22 mouse cellular contexts compared by ENCODE assay signal in genomic region chr17:84278193-84278953, GRCm38 (mm10).
DNase-seq lines count a peak whose midpoint lies in the region; ATAC-seq and TF ChIP-seq lines count a peak whose summit lies in the region.
"Had no signal": no experiment of that assay in that cellular context is flagged by ENCODE, and none has a peak within 500 bp of the region (broad histone marks: within the 10 kb centered on the region; RNA-seq: fewer than 3 reads in every experiment).

No protein-coding gene starts in this region.

- no peak overlapping the region for H3K4me3 ChIP-seq in kidney, embryonic 15.5 days (replicated peaks)
- no peak overlapping the region for H3K4me3 ChIP-seq in lung, postnatal 0 days (ENCODE audit: low read depth, low read length)
- no peak overlapping the region for H3K4me3 ChIP-seq in lung, adult 2 months (replicated peaks; ENCODE audit: extremely low read depth, low read depth, low read length)
- no peak overlapping the region for H3K4me3 ChIP-seq in limb, embryonic 12.5 days (replicated peaks)
- no peak overlapping the region for H3K4me3 ChIP-seq in stomach, postnatal 0 days (ENCODE audit: low read depth, low read length)
- H3K4me3 ChIP-seq: embryonic facial prominence, embryonic 12.5 days; heart, embryonic 10.5 days; layer of hippocampus, adult 2 months; megakaryocyte, embryonic 14.5 days; midbrain, embryonic 15.5 days had no signal

- ATAC-seq in kidney, embryonic 15.5 days (replicated peaks; ENCODE audit: low FRiP score), result peak; percentile 63
- ATAC-seq in lung, postnatal 0 days, result peak; percentile 31
- no peak for ATAC-seq in limb, embryonic 12.5 days (ENCODE audit: insufficient number of reproducible peaks, insufficient read depth, low FRiP score, low TSS enrichment, low read depth)
- peak; percentile 32; the same call in 1 of the 2 replicates for ATAC-seq in stomach, postnatal 0 days (ENCODE audit: low FRiP score, low TSS enrichment)
- ATAC-seq: midbrain, embryonic 15.5 days had no signal

- DNase-seq in kidney, postnatal 10 days, result no peak
- DNase-seq in lung, postnatal 0 days (ENCODE audit: low spot score), result peak; percentile 36
- DNase-seq in lung, adult 2 months, result no peak
- no peak for DNase-seq in stomach, postnatal 0 days (ENCODE audit: low spot score)
- DNase-seq in natural killer cell, adult 2 months (ENCODE audit: low spot score in 2 of 2), result no peak
- DNase-seq in gastrocnemius, postnatal 25 days, result no peak
- DNase-seq: adrenal gland, postnatal 14 days; cerebellum, adult 18-20 months; cerebellum, postnatal 36 days; gastrocnemius, postnatal 10 days; heart, postnatal 10 days; kidney, adult 18-20 months; retina, postnatal 1 day; right cerebral cortex, postnatal 4 days had no signal

- H3K27ac ChIP-seq in kidney, embryonic 15.5 days, result peak overlapping the region; percentile 75
- no peak overlapping the region; the same call in 1 of the 2 replicates for H3K27ac ChIP-seq in lung, postnatal 0 days (ENCODE audit: low read length)
- H3K27ac ChIP-seq in limb, embryonic 12.5 days, result peak overlapping the region; percentile 73
- H3K27ac ChIP-seq in stomach, postnatal 0 days (replicated peaks), result peak overlapping the region; percentile 66
- H3K27ac ChIP-seq: embryonic facial prominence, embryonic 12.5 days; heart, embryonic 10.5 days; hindbrain, embryonic 14.5 days; layer of hippocampus, adult 2 months; midbrain, embryonic 15.5 days had no signal

- TF ChIP-seq POLR2A in lung, adult 2 months (IDR thresholded peaks at IDR 0.05; ENCODE audit: borderline replicate concordance, extremely low read depth, low read depth, low read length), result no peak

- H3K27me3 ChIP-seq in kidney, embryonic 15.5 days, result no peaks in the 10 kb centered on the region
- no peaks in the 10 kb centered on the region for H3K27me3 ChIP-seq in lung, postnatal 0 days (replicated peaks; ENCODE audit: insufficient read depth, low read length)
- H3K27me3 ChIP-seq in limb, embryonic 12.5 days, result no peaks in the 10 kb centered on the region
- H3K27me3 ChIP-seq in stomach, postnatal 0 days (ENCODE audit: control insufficient read depth, insufficient read depth, low read length), result no peaks in the 10 kb centered on the region
- H3K27me3 ChIP-seq: embryonic facial prominence, embryonic 12.5 days; megakaryocyte, embryonic 14.5 days; midbrain, embryonic 15.5 days had no signal

- peaks cover 41% of the 10 kb centered on the region for H3K4me1 ChIP-seq in kidney, embryonic 15.5 days
- H3K4me1 ChIP-seq in lung, postnatal 0 days (ENCODE audit: insufficient read depth, low read depth, low read length), result peaks cover 23% of the 10 kb centered on the region; the same call in 1 of the 2 replicates
- H3K4me1 ChIP-seq in lung, adult 2 months (ENCODE audit: control insufficient read depth, insufficient read depth, low read length), result peaks cover 20% of the 10 kb centered on the region
- peaks cover 47% of the 10 kb centered on the region for H3K4me1 ChIP-seq in limb, embryonic 12.5 days (replicated peaks)
- peaks cover 5% of the 10 kb centered on the region for H3K4me1 ChIP-seq in stomach, postnatal 0 days (replicated peaks; ENCODE audit: control insufficient read depth, insufficient read depth)

- H3K9ac ChIP-seq in kidney, embryonic 15.5 days, result no peak overlapping the region
- no peak overlapping the region for H3K9ac ChIP-seq in lung, postnatal 0 days (replicated peaks; ENCODE audit: low read depth)
- no peak overlapping the region for H3K9ac ChIP-seq in limb, embryonic 12.5 days (replicated peaks)
- no peak overlapping the region for H3K9ac ChIP-seq in stomach, postnatal 0 days (ENCODE audit: low read length)
- H3K9ac ChIP-seq: embryonic facial prominence, embryonic 12.5 days; hindbrain, embryonic 14.5 days; midbrain, embryonic 15.5 days had no signal

- no peaks in the 10 kb centered on the region for H3K9me3 ChIP-seq in kidney, embryonic 15.5 days (replicated peaks)
- no peaks in the 10 kb centered on the region for H3K9me3 ChIP-seq in lung, postnatal 0 days (ENCODE audit: low read length)
- no peaks in the 10 kb centered on the region for H3K9me3 ChIP-seq in limb, embryonic 12.5 days
- no peaks in the 10 kb centered on the region for H3K9me3 ChIP-seq in stomach, postnatal 0 days (ENCODE audit: control insufficient read depth, low read length)
- H3K9me3 ChIP-seq: embryonic facial prominence, embryonic 12.5 days; heart, embryonic 10.5 days; megakaryocyte, embryonic 14.5 days; midbrain, embryonic 15.5 days had no signal

- TF ChIP-seq EP300 in lung, postnatal 0 days (IDR thresholded peaks at IDR 0.05), result no peak
- no peak for TF ChIP-seq EP300 in stomach, postnatal 0 days (optimal IDR thresholded peaks at IDR 0.05)

- WGBS in kidney, embryonic 15.5 days, result 33% methylated on average over 5 of the region's 5 CpGs
- 42% methylated on average over 5 of the region's 5 CpGs for WGBS in lung, postnatal 0 days
- 68% methylated on average over 5 of the region's 5 CpGs for WGBS in lung, adult 2 months
- 66% methylated on average over 5 of the region's 5 CpGs for WGBS in limb, embryonic 12.5 days
- WGBS in stomach, postnatal 0 days, result 26% methylated on average over 5 of the region's 5 CpGs

- H3K36me3 ChIP-seq in kidney, embryonic 15.5 days, result no peaks in the 10 kb centered on the region
- H3K36me3 ChIP-seq in lung, postnatal 0 days (ENCODE audit: insufficient read depth, low read length), result no peaks in the 10 kb centered on the region
- no peaks in the 10 kb centered on the region for H3K36me3 ChIP-seq in limb, embryonic 12.5 days
- no peaks in the 10 kb centered on the region for H3K36me3 ChIP-seq in stomach, postnatal 0 days (ENCODE audit: control insufficient read depth, insufficient read depth, low read length)
- H3K36me3 ChIP-seq: embryonic facial prominence, embryonic 12.5 days; heart, embryonic 10.5 days; midbrain, embryonic 15.5 days had no signal

- no peak overlapping the region for H3K4me2 ChIP-seq in kidney, embryonic 15.5 days
- no peak overlapping the region for H3K4me2 ChIP-seq in lung, postnatal 0 days (replicated peaks; ENCODE audit: low read depth, low read length)
- no peak overlapping the region for H3K4me2 ChIP-seq in limb, embryonic 12.5 days
- H3K4me2 ChIP-seq in stomach, postnatal 0 days (replicated peaks; ENCODE audit: low read depth), result no peak overlapping the region
- H3K4me2 ChIP-seq: embryonic facial prominence, embryonic 12.5 days; hindbrain, embryonic 14.5 days; midbrain, embryonic 15.5 days had no signal

- no peak for TF ChIP-seq CTCF in lung, postnatal 0 days (IDR thresholded peaks at IDR 0.05)
- no peak for TF ChIP-seq CTCF in lung, adult 2 months (IDR thresholded peaks at IDR 0.05; ENCODE audit: insufficient read depth, low read length)
- no peak for TF ChIP-seq CTCF in stomach, postnatal 0 days (IDR thresholded peaks at IDR 0.05; ENCODE audit: low read depth)
